Mouse (Mus musculus): Measurements from ENCODE around the gene Acd. TPM values are rescaled to one million over a fixed set of nuclear protein-coding genes. Genes with fewer than 3 reads are reported as not detected.

Gene Acd
- polyA plus RNA-seq, 1 experiment from 2014 or later: 66.8 TPM

DNA sequence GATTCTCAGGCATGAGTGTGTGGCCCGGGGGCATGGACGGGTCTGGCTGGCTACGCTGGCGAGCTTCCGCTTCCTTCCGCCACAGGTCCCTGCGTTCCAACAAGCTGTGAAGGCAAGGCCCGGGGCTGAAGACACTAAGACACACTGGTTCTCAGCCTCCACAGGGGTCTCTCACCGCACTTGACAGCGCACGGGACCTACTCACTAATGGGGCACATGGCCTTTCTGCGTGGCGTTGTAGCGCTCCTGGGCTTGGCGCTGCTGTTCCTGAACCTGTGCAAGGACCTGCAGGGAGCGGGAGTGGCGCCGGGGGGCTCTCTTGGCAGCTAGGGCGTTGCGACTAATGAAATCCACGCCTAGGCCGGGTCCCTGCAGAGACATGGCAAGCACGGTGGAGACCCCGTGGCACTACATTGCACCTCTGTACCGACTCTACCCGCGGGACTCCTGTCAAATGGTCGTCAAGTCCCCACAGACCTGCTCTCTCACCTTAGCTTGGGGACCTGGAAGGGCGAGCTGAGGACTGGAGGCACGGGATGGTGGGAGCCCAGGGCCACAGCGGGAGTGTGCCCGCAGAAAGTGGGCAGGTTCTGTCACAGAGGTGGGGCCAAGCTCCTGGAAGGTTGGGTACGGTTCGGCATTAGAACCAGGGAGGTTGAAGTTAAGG lies 3.4 kb upstream of the Acd start:
- WGBS: 94% methylated on average over 34 of the region's 34 CpGs
- ATAC-seq (ENCODE audit: low FRiP score): no peak
- peaks cover 5% of the 10 kb centered on the region; the same call in 1 of the 2 replicates for H3K36me3 ChIP-seq (ENCODE audit: control insufficient read depth, insufficient read depth, low read length)

DNA sequence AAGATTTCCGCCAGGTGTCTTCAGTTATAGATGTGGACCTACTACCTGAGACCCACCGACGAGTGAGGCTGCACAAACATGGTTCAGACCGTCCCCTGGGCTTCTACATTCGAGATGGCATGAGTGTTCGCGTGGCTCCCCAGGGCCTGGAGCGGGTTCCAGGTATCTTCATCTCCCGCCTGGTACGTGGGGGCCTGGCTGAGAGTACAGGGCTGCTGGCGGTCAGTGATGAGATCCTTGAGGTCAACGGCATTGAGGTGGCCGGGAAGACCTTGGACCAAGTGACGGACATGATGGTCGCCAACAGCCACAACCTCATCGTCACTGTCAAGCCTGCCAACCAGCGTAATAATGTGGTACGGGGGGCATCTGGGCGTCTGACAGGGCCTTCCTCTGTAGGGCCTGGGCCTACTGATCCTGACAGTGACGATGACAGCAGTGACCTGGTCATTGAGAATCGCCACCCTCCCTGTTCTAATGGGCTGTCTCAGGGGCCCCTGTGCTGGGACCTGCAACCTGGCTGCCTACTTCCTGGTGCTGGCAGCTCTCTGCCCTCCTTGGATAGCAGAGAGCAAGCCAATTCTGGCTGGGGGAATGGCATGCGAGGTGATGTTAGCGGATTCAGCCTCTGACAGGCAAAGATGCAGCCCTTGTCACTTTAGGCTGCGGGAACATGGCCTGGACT lies 2.0 kb upstream of the Acd start:
- WGBS: 93% methylated on average over 24 of the region's 24 CpGs
- Histone ChIP-seq H3K9ac (ENCODE audit: low read length) (no peak overlapping the region), H3K4me2 (no peak overlapping the region), H3K36me3 (ENCODE audit: control insufficient read depth, insufficient read depth, low read length) (peaks cover 5% of the 10 kb centered on the region; the same call in 1 of the 2 replicates), H3K27me3 (ENCODE audit: control insufficient read depth, insufficient read depth, low read length) (no peaks in the 10 kb centered on the region), H3K4me1 (ENCODE audit: control insufficient read depth, insufficient read depth, low read length) (peaks cover 33% of the 10 kb centered on the region), H3K9me3 (ENCODE audit: control insufficient read depth, low read length) (no peaks in the 10 kb centered on the region), H3K4me3 (ENCODE audit: low read depth, low read length) (no peak overlapping the region), H3K27ac (ENCODE audit: low read depth, low read length) (no peak overlapping the region)
- ATAC-seq (ENCODE audit: low FRiP score) (no peak), DNase-seq (ENCODE audit: low spot score, missing footprints) (no peak)

More for the DNA sequence above, 3.4 kb upstream of the Acd start:
- Histone ChIP-seq H3K4me3 (ENCODE audit: low read depth, low read length) (no peak overlapping the region), H3K9ac (ENCODE audit: low read length) (no peak overlapping the region), H3K27ac (ENCODE audit: low read depth, low read length) (no peak overlapping the region), H3K4me2 (no peak overlapping the region), H3K9me3 (ENCODE audit: control insufficient read depth, low read length) (no peaks in the 10 kb centered on the region), H3K4me1 (ENCODE audit: control insufficient read depth, insufficient read depth, low read length) (peaks cover 33% of the 10 kb centered on the region), H3K27me3 (ENCODE audit: control insufficient read depth, insufficient read depth, low read length) (no peaks in the 10 kb centered on the region)
- no peak for DNase-seq (ENCODE audit: low spot score, missing footprints)

- no peak for DNase-seq (ENCODE audit: low spot score, missing footprints)
- peak; percentile 25; the same call in 1 of the 2 replicates for ATAC-seq (ENCODE audit: low FRiP score)
- peak overlapping the region; percentile 81 for H3K4me2 ChIP-seq
- H3K9ac ChIP-seq (ENCODE audit: low read length): peak overlapping the region; percentile 60
- peak overlapping the region; percentile 20 for H3K27ac ChIP-seq (ENCODE audit: low read depth, low read length)
- H3K27me3 ChIP-seq (ENCODE audit: control insufficient read depth, insufficient read depth, low read length): no peaks in the 10 kb centered on the region
- H3K4me3 ChIP-seq (ENCODE audit: low read depth, low read length): peak overlapping the region; percentile 66
- peaks cover 29% of the 10 kb centered on the region for H3K4me1 ChIP-seq (ENCODE audit: control insufficient read depth, insufficient read depth, low read length)
- H3K36me3 ChIP-seq (ENCODE audit: control insufficient read depth, insufficient read depth, low read length): peaks cover 8% of the 10 kb centered on the region; the same call in 1 of the 2 replicates
- H3K9me3 ChIP-seq (ENCODE audit: control insufficient read depth, low read length): no peaks in the 10 kb centered on the region
- 35% methylated on average over 18 of the region's 18 CpGs for WGBS
Measured at GRCm38 (mm10) chr8:105702001-105702401, 1.1 kb upstream of the Acd start.

GRCm38 (mm10) chr8:105700566-105700965 lies 336 bp downstream of the Acd start:
- H3K27ac ChIP-seq (ENCODE audit: low read depth, low read length): no peak overlapping the region
- peaks cover 19% of the 10 kb centered on the region for H3K4me1 ChIP-seq (ENCODE audit: control insufficient read depth, insufficient read depth, low read length)
- no peaks in the 10 kb centered on the region for H3K27me3 ChIP-seq (ENCODE audit: control insufficient read depth, insufficient read depth, low read length)
- peaks cover 10% of the 10 kb centered on the region; the same call in 1 of the 2 replicates for H3K36me3 ChIP-seq (ENCODE audit: control insufficient read depth, insufficient read depth, low read length)
- WGBS: under 1% methylated on average over 21 of the region's 21 CpGs
- peak overlapping the region; percentile 81 for H3K4me2 ChIP-seq
- H3K9ac ChIP-seq (ENCODE audit: low read length): peak overlapping the region; percentile 68
- DNase-seq (ENCODE audit: low spot score, missing footprints) (no peak), ATAC-seq (ENCODE audit: low FRiP score) (peak; percentile 53)
- H3K4me3 ChIP-seq (ENCODE audit: low read depth, low read length): peak overlapping the region; percentile 66
- H3K9me3 ChIP-seq (ENCODE audit: control insufficient read depth, low read length): no peaks in the 10 kb centered on the region

- Histone ChIP-seq H3K9me3 (ENCODE audit: control insufficient read depth, low read length) (no peaks in the 10 kb centered on the region), H3K27me3 (ENCODE audit: control insufficient read depth, insufficient read depth, low read length) (no peaks in the 10 kb centered on the region), H3K4me1 (ENCODE audit: control insufficient read depth, insufficient read depth, low read length) (peaks cover 21% of the 10 kb centered on the region), H3K9ac (ENCODE audit: low read length) (peak overlapping the region; percentile 68), H3K4me3 (ENCODE audit: low read depth, low read length) (peak overlapping the region; percentile 66; the same call in 1 of the 2 replicates), H3K27ac (ENCODE audit: low read depth, low read length) (no peak overlapping the region), H3K4me2 (peak overlapping the region; percentile 81), H3K36me3 (ENCODE audit: control insufficient read depth, insufficient read depth, low read length) (peaks cover 10% of the 10 kb centered on the region; the same call in 1 of the 2 replicates)
- DNase-seq (ENCODE audit: low spot score, missing footprints) (no peak), ATAC-seq (ENCODE audit: low FRiP score) (no peak)
- WGBS: 90% methylated on average over 11 of the region's 11 CpGs
Measured at GRCm38 (mm10) chr8:105699488-105700215, 1.2 kb downstream of the Acd start.

GRCm38 (mm10) chr8:105698734-105699133 lies 2.2 kb downstream of the Acd start:
- WGBS: 92% methylated on average over 5 of the region's 5 CpGs
- Histone ChIP-seq H3K4me1 (ENCODE audit: control insufficient read depth, insufficient read depth, low read length) (peaks cover 29% of the 10 kb centered on the region), H3K9me3 (ENCODE audit: control insufficient read depth, low read length) (no peaks in the 10 kb centered on the region), H3K4me2 (no peak overlapping the region), H3K4me3 (ENCODE audit: low read depth, low read length) (no peak overlapping the region), H3K27me3 (ENCODE audit: control insufficient read depth, insufficient read depth, low read length) (peaks cover 2% of the 10 kb centered on the region; the same call in 1 of the 2 replicates), H3K27ac (ENCODE audit: low read depth, low read length) (no peak overlapping the region), H3K36me3 (ENCODE audit: control insufficient read depth, insufficient read depth, low read length) (peaks cover 6% of the 10 kb centered on the region; the same call in 1 of the 2 replicates), H3K9ac (ENCODE audit: low read length) (no peak overlapping the region)
- DNase-seq (ENCODE audit: low spot score, missing footprints) (no peak), ATAC-seq (ENCODE audit: low FRiP score) (no peak)

GRCm38 (mm10) chr8:105697196-105697780 lies 3.6 kb downstream of the Acd start:
- 89% methylated on average over 17 of the region's 17 CpGs for WGBS
- H3K36me3 ChIP-seq (ENCODE audit: control insufficient read depth, insufficient read depth, low read length): peaks cover 5% of the 10 kb centered on the region; the same call in 1 of the 2 replicates
- peaks cover 27% of the 10 kb centered on the region for H3K4me1 ChIP-seq (ENCODE audit: control insufficient read depth, insufficient read depth, low read length)
- peaks cover 5% of the 10 kb centered on the region; the same call in 1 of the 2 replicates for H3K9me3 ChIP-seq (ENCODE audit: control insufficient read depth, low read length)
- H3K27ac ChIP-seq (ENCODE audit: low read depth, low read length): no peak overlapping the region
- no peak overlapping the region for H3K4me2 ChIP-seq
- no peak overlapping the region for H3K9ac ChIP-seq (ENCODE audit: low read length)
- no peak for DNase-seq (ENCODE audit: low spot score, missing footprints)
- H3K4me3 ChIP-seq (ENCODE audit: low read depth, low read length): no peak overlapping the region
- ATAC-seq (ENCODE audit: low FRiP score): no peak
- peaks cover 2% of the 10 kb centered on the region; the same call in 1 of the 2 replicates for H3K27me3 ChIP-seq (ENCODE audit: control insufficient read depth, insufficient read depth, low read length)

DNA sequence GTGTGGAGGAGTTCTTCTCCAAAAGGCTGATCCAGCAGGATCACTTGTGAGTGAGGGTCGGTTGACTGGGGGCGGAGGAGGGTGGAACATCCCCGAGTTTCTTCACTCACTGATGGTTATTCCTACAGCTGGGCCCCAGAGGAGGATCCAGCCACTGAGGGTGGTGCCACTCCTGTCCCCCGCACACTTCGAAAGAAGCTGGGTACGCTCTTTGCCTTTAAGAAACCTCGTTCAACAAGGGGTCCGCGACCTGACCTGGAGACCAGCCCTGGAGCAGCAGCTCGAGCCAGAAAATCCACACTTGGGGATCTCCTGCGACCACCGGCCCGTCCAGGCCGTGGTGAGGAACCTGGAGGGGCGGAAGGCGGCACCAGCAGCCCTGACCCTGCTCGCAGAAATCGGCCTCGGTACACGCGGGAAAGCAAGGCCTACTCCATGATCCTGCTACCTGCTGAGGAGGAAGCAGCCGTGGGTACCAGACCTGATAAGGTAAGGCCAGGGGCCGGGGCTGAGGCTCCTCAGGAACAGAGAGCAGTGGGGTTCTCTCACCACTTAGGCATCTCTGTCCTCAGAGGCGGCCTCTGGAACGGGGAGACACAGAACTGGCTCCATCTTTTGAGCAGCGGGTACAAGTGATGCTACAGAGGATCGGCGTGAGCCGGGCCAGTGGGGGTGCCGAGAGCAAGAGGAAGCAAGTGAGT lies 5.7 kb downstream of the Acd start:
- H3K4me2 ChIP-seq: peak overlapping the region; percentile 80; the same call in 1 of the 2 replicates
- 78% methylated on average over 30 of the region's 30 CpGs for WGBS
- peak overlapping the region; percentile 46; the same call in 1 of the 2 replicates for H3K4me3 ChIP-seq (ENCODE audit: low read depth, low read length)

More for the DNA sequence above, 5.7 kb downstream of the Acd start:
- H3K27me3 ChIP-seq (ENCODE audit: control insufficient read depth, insufficient read depth, low read length): peaks cover 2% of the 10 kb centered on the region; the same call in 1 of the 2 replicates
- H3K27ac ChIP-seq (ENCODE audit: low read depth, low read length): no peak overlapping the region
- peaks cover 18% of the 10 kb centered on the region for H3K4me1 ChIP-seq (ENCODE audit: control insufficient read depth, insufficient read depth, low read length)
- H3K36me3 ChIP-seq (ENCODE audit: control insufficient read depth, insufficient read depth, low read length): peaks cover 5% of the 10 kb centered on the region; the same call in 1 of the 2 replicates
- no peak for ATAC-seq (ENCODE audit: low FRiP score)
- H3K9ac ChIP-seq (ENCODE audit: low read length): no peak overlapping the region
- no peak for DNase-seq (ENCODE audit: low spot score, missing footprints)
- H3K9me3 ChIP-seq (ENCODE audit: control insufficient read depth, low read length): peaks cover 5% of the 10 kb centered on the region; the same call in 1 of the 2 replicates

Data from midbrain, embryonic 11.5 days (tissue).